Mouse (Mus musculus): ENCODE results near the gene Olfr1253. TPM values are rescaled to one million over a fixed set of nuclear protein-coding genes. Genes with fewer than 3 reads are reported as not detected.

The Olfr1253 gene
- 0.06 and 0.21 TPM in 2 replicates for polyA plus RNA-seq (2014; fragmentation: Nextera tagmentation; extraction: Ambion mirVana)

- WGBS: 67% methylated on average over 1 of the region's 1 CpGs
These were observed at the start of gene Olfr1253 for GRCm38 (mm10) chr2:89756990-89757389. Gene Olfr1253 (minus strand): TSS chr2:89757090.

GRCm38 (mm10) chr2:89799583-89799982 lies 42.7 kb upstream of the Olfr1253 start:
- H3K27me3 ChIP-seq (replicated peaks; ENCODE audit: control insufficient read depth, insufficient read depth, low read length): no peaks in the 10 kb centered on the region
- ATAC-seq (ENCODE audit: low read depth) (no peak), DNase-seq (ENCODE audit: low spot score) (no peak)
- WGBS: 87% methylated on average over 3 of the region's 3 CpGs
- no peaks in the 10 kb centered on the region for H3K36me3 ChIP-seq (ENCODE audit: control insufficient read depth, insufficient read depth, low read length)
- H3K4me3 ChIP-seq (ENCODE audit: low read depth, low read length): no peak overlapping the region
- no peaks in the 10 kb centered on the region for H3K9me3 ChIP-seq (ENCODE audit: control insufficient read depth, low read length)
- no peak overlapping the region for H3K4me2 ChIP-seq (ENCODE audit: low read depth, low read length)
- no peaks in the 10 kb centered on the region for H3K4me1 ChIP-seq (ENCODE audit: control insufficient read depth, insufficient read depth, low read length)
- H3K9ac ChIP-seq (ENCODE audit: low read depth, low read length): no peak overlapping the region
- H3K27ac ChIP-seq (replicated peaks; ENCODE audit: low read depth, low read length): no peak overlapping the region

More at GRCm38 (mm10) chr2:89756990-89757389, at the start of gene Olfr1253:
- Histone ChIP-seq H3K4me2 (ENCODE audit: low read depth, low read length) (no peak within 1 kb of the TSS), H3K4me1 (ENCODE audit: control insufficient read depth, insufficient read depth, low read length) (no peaks in the 10 kb centered on the region), H3K36me3 (ENCODE audit: control insufficient read depth, insufficient read depth, low read length) (no peaks in the 10 kb centered on the region), H3K27ac (replicated peaks; ENCODE audit: low read depth, low read length) (no peak within 1 kb of the TSS), H3K9ac (ENCODE audit: low read depth, low read length) (no peak within 1 kb of the TSS), H3K27me3 (replicated peaks; ENCODE audit: control insufficient read depth, insufficient read depth, low read length) (no peaks in the 10 kb centered on the region), H3K4me3 (ENCODE audit: low read depth, low read length) (no peak within 1 kb of the TSS), H3K9me3 (ENCODE audit: control insufficient read depth, low read length) (no peaks in the 10 kb centered on the region)
- DNase-seq (ENCODE audit: low spot score) (no peak), ATAC-seq (ENCODE audit: low read depth) (no peak)

- no peak for ATAC-seq (ENCODE audit: low read depth)
- Histone ChIP-seq H3K9ac (ENCODE audit: low read depth, low read length) (no peak within 1 kb of the TSS), H3K4me1 (ENCODE audit: control insufficient read depth, insufficient read depth, low read length) (no peaks in the 10 kb centered on the region)
These were observed 36.6 kb upstream of the Olfr1253 start, which contains the start of gene Olfr1254 for GRCm38 (mm10) chr2:89793519-89793918. Gene Olfr1254 (minus strand): TSS chr2:89793619.

GRCm38 (mm10) chr2:89724912-89725311 lies 32.0 kb downstream of the Olfr1253 start, which contains the start of gene Olfr1252:
Gene Olfr1252 (minus strand): TSS chr2:89725012.
- Histone ChIP-seq H3K36me3 (ENCODE audit: control insufficient read depth, insufficient read depth, low read length) (no peaks in the 10 kb centered on the region), H3K9me3 (ENCODE audit: control insufficient read depth, low read length) (no peaks in the 10 kb centered on the region), H3K27me3 (replicated peaks; ENCODE audit: control insufficient read depth, insufficient read depth, low read length) (no peaks in the 10 kb centered on the region), H3K4me1 (ENCODE audit: control insufficient read depth, insufficient read depth, low read length) (no peaks in the 10 kb centered on the region), H3K27ac (replicated peaks; ENCODE audit: low read depth, low read length) (no peak within 1 kb of the TSS), H3K4me2 (ENCODE audit: low read depth, low read length) (no peak within 1 kb of the TSS), H3K9ac (ENCODE audit: low read depth, low read length) (no peak within 1 kb of the TSS), H3K4me3 (ENCODE audit: low read depth, low read length) (no peak within 1 kb of the TSS)
- DNase-seq (ENCODE audit: low spot score) (no peak), ATAC-seq (ENCODE audit: low read depth) (no peak)
- WGBS: 45% methylated on average over 1 of the region's 1 CpGs

More at GRCm38 (mm10) chr2:89793519-89793918, 36.6 kb upstream of the Olfr1253 start, which contains the start of gene Olfr1254:
- no peaks in the 10 kb centered on the region for H3K9me3 ChIP-seq (ENCODE audit: control insufficient read depth, low read length)
- no peak within 1 kb of the TSS for H3K27ac ChIP-seq (replicated peaks; ENCODE audit: low read depth, low read length)
- H3K4me2 ChIP-seq (ENCODE audit: low read depth, low read length): no peak within 1 kb of the TSS
- H3K4me3 ChIP-seq (ENCODE audit: low read depth, low read length): no peak within 1 kb of the TSS
- no peaks in the 10 kb centered on the region for H3K36me3 ChIP-seq (ENCODE audit: control insufficient read depth, insufficient read depth, low read length)
- no peak for DNase-seq (ENCODE audit: low spot score)
- no peaks in the 10 kb centered on the region for H3K27me3 ChIP-seq (replicated peaks; ENCODE audit: control insufficient read depth, insufficient read depth, low read length)

Other genes starting within 250 kb of the Olfr1253 start
- not detected in 2 replicates for gene Olfr1243, start 225.6 kb downstream of the Olfr1253 start, polyA plus RNA-seq (2014; fragmentation: Nextera tagmentation; extraction: Ambion mirVana)
- gene Olfr1245, start 178.6 kb downstream of the Olfr1253 start, polyA plus RNA-seq (2014; fragmentation: Nextera tagmentation; extraction: Ambion mirVana): not detected in 2 replicates
- not detected in 2 replicates for gene Olfr1246, start 163.9 kb downstream of the Olfr1253 start, polyA plus RNA-seq (2014; fragmentation: Nextera tagmentation; extraction: Ambion mirVana)
- not detected in 2 replicates for gene Olfr1247, start 143.0 kb downstream of the Olfr1253 start, polyA plus RNA-seq (2014; fragmentation: Nextera tagmentation; extraction: Ambion mirVana)
- gene Olfr1248, start 138.8 kb downstream of the Olfr1253 start, polyA plus RNA-seq (2014; fragmentation: Nextera tagmentation; extraction: Ambion mirVana): not detected in 2 replicates
- gene Olfr1249, start 122.1 kb downstream of the Olfr1253 start, polyA plus RNA-seq (2014; fragmentation: Nextera tagmentation; extraction: Ambion mirVana): not detected in 2 replicates
- 0.04 TPM in 1 of 2 replicates, not detected in the other for gene Olfr1250, start 95.6 kb downstream of the Olfr1253 start, polyA plus RNA-seq (2014; fragmentation: Nextera tagmentation; extraction: Ambion mirVana)
- gene Olfr1251, start 85.2 kb downstream of the Olfr1253 start, polyA plus RNA-seq (2014; fragmentation: Nextera tagmentation; extraction: Ambion mirVana): not detected in 2 replicates
- gene Olfr1252, start 32.1 kb downstream of the Olfr1253 start, polyA plus RNA-seq (2014; fragmentation: Nextera tagmentation; extraction: Ambion mirVana): not detected in 2 replicates
- gene Olfr1254, start 36.5 kb upstream of the Olfr1253 start, polyA plus RNA-seq (2014; fragmentation: Nextera tagmentation; extraction: Ambion mirVana): not detected in 2 replicates
- gene Olfr1255, start 55.0 kb upstream of the Olfr1253 start, polyA plus RNA-seq (2014; fragmentation: Nextera tagmentation; extraction: Ambion mirVana): not detected in 2 replicates
- not detected in 2 replicates for gene Olfr1256, start 84.5 kb upstream of the Olfr1253 start, polyA plus RNA-seq (2014; fragmentation: Nextera tagmentation; extraction: Ambion mirVana)
- gene Olfr48, start 91.1 kb upstream of the Olfr1253 start, polyA plus RNA-seq (2014; fragmentation: Nextera tagmentation; extraction: Ambion mirVana): not detected in 2 replicates
- gene Olfr1257, start 121.3 kb upstream of the Olfr1253 start, polyA plus RNA-seq (2014; fragmentation: Nextera tagmentation; extraction: Ambion mirVana): not detected in 2 replicates
- 0.03 and 0.14 TPM in 2 replicates for gene Olfr1258, start 170.2 kb upstream of the Olfr1253 start, polyA plus RNA-seq (2014; fragmentation: Nextera tagmentation; extraction: Ambion mirVana)
- not detected in 2 replicates for gene Olfr1259, start 191.6 kb upstream of the Olfr1253 start, polyA plus RNA-seq (2014; fragmentation: Nextera tagmentation; extraction: Ambion mirVana)
- gene Olfr1260, start 217.2 kb upstream of the Olfr1253 start, polyA plus RNA-seq (2014; fragmentation: Nextera tagmentation; extraction: Ambion mirVana): 0.10 and 0.33 TPM in 2 replicates
- gene Olfr1261, start 234.1 kb upstream of the Olfr1253 start, polyA plus RNA-seq (2014; fragmentation: Nextera tagmentation; extraction: Ambion mirVana): not detected in 2 replicates
- not detected in 2 replicates for gene Olfr1262, start 243.1 kb upstream of the Olfr1253 start, polyA plus RNA-seq (2014; fragmentation: Nextera tagmentation; extraction: Ambion mirVana)